Mouse (Mus musculus) heart, embryonic 10.5 days (tissue): ENCODE results near the gene Armh3. TPM values are rescaled to one million over a fixed set of nuclear protein-coding genes. Genes with fewer than 3 reads are reported as not detected.

Source experiments
- DNase-seq: peaks from one replicate; pipeline ENCODE4 v3.0.0-alpha.2; 2017; ENCODE audit warnings: low spot score
- H3K27ac ChIP-seq: fragments of 300-500 bp; sonication (generic); 2 replicates; pipeline ENCODE4 v1.5.1; 2016; ENCODE audit warnings: mild to moderate bottlenecking
- H3K27me3 ChIP-seq: fragments of 300-500 bp; sonication (generic); 2 replicates; pipeline ENCODE4 v1.6.1; 2016; ENCODE audit warnings: mild to moderate bottlenecking; ENCODE audit not compliant: poor library complexity, insufficient read depth, severe bottlenecking
- H3K36me3 ChIP-seq: fragments of 300-500 bp; sonication (generic); 2 replicates; pipeline ENCODE4 v1.6.1; 2016; ENCODE audit warnings: mild to moderate bottlenecking, moderate library complexity
- H3K4me1 ChIP-seq: fragments of 300-500 bp; sonication (generic); 2 replicates; pipeline ENCODE4 v1.6.1; 2016; ENCODE audit warnings: mild to moderate bottlenecking
- H3K4me3 ChIP-seq: fragments of 300-500 bp; sonication (generic); 2 replicates; pipeline ENCODE4 v1.5.1; 2016; ENCODE audit warnings: mild to moderate bottlenecking, moderate library complexity
- H3K9me3 ChIP-seq: fragments of 300-500 bp; sonication (generic); 2 replicates; pipeline ENCODE4 v1.6.1; 2016; ENCODE audit warnings: mild to moderate bottlenecking, moderate library complexity
- WGBS: fragments of 180-500 bp; shearing (Covaris S2); methylation state at CpG from one replicate; pipeline ENCODE4 v1.1.7; 2016; 5-methylcytosine and 5-hydroxymethylcytosine counted together
- polyA plus RNA-seq: library from polyadenylated mRNA; unstranded; fragments of >200 nt; fragmentation: Nextera tagmentation; extraction: Ambion mirVana; gene quantifications from 2 replicates; pipeline ENCODE4 v1.2.1, GENCODE M21; 2016

Armh3 gene
- polyA plus RNA-seq, 1 experiment from 2014 or later: 16.6 TPM

DNA sequence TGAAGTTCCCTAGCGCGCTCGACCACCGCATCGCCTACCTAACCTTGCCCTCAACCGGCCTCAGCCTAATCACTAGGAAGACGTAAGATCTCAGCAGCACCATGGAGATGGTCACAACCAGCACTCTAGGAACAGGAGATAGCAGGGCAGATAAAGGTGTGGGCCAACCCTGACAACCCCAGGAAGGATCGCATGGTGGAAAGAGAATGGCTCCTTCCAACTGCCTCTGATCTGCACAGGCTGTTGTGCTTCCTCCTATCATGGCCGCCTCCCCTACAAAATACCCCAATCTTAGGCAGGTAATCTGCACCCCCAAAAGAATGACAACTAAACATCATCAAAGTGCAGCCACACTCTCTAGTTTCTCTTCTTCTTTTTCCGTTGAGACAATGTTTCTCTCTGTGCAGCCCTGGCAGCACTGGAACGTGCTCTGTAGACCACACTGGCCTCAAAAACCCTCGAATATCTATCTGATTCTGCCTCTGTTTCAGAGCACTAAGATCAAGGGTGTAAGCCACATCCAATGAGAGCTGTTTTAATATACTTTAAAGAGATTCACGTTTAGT is 217.9 kb downstream of the Armh3 start:
- no peaks in the 10 kb centered on the region for H3K9me3 ChIP-seq
- H3K4me1 ChIP-seq: peaks cover 17% of the 10 kb centered on the region
- WGBS: 79% methylated on average over 13 of the region's 13 CpGs
- DNase-seq: no peak
- H3K27me3 ChIP-seq: no peaks in the 10 kb centered on the region
- H3K4me3 ChIP-seq: peak overlapping the region; percentile 96; the same call in 1 of the 2 replicates
- H3K36me3 ChIP-seq: peaks cover 58% of the 10 kb centered on the region
- no peak overlapping the region for H3K27ac ChIP-seq

DNA sequence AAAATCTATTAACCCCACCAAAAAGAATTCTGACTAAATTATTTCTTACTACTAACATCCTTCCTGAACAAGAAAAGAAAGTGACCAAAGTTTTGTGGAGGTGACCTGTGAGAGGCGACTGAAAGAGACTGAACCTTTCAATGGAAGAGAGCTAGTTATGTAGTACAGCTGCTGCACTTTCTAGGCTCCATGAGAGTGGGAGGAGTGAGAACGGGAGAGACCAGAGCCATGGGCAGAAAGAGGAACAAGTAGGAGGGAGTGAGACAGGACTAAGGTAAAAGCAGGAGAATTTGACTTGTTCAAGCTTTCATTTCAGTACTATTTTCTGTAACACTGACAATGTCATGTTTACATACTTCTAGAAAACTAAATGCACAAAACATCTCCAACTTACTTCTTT is 222.8 kb downstream of the Armh3 start:
- H3K4me1 ChIP-seq: peaks cover 4% of the 10 kb centered on the region
- H3K36me3 ChIP-seq: peaks cover 99% of the 10 kb centered on the region
- no peak for DNase-seq
- no peaks in the 10 kb centered on the region for H3K9me3 ChIP-seq
- no peaks in the 10 kb centered on the region for H3K27me3 ChIP-seq
- no peak overlapping the region for H3K27ac ChIP-seq
- WGBS: 81% methylated on average over 2 of the region's 2 CpGs
- no peak overlapping the region for H3K4me3 ChIP-seq

DNA sequence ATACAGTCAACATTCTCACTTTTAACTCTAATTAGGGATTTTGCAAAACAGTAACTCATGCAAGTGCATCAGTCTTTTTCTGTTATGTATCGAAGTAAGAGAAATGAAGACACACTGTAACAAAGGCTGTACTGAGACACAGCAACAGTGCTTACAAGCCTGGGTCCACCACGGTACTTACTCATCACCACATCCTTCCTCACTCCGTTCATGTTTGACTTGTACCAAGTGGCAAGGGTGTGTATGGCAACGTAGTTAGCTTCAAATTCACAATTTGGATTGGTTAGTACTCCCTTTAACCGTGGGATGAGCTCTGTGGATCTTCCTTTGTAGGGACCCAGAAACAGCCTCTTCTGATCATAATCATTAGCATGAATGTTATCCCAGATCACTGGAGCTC is 226.8 kb downstream of the Armh3 start:
- Histone ChIP-seq H3K27me3 (no peaks in the 10 kb centered on the region), H3K27ac (no peak overlapping the region), H3K36me3 (peaks cover 99% of the 10 kb centered on the region), H3K4me3 (no peak overlapping the region), H3K9me3 (no peaks in the 10 kb centered on the region), H3K4me1 (no peaks in the 10 kb centered on the region)
- WGBS: 94% methylated on average over 5 of the region's 5 CpGs
- DNase-seq: no peak

Other genes starting within 250 kb of the Armh3 start
- 12.3 and 13.6 TPM in 2 replicates for gene Npm3, start 248.9 kb downstream of the Armh3 start, polyA plus RNA-seq
- 39.6 and 52.5 TPM in 2 replicates for gene Mgea5, start 214.7 kb downstream of the Armh3 start, polyA plus RNA-seq
- 0.35 and 0.53 TPM in 2 replicates for gene Kcnip2, start 182.4 kb downstream of the Armh3 start, polyA plus RNA-seq
- 7.1 and 7.4 TPM in 2 replicates for gene Hps6, start 5.0 kb upstream of the Armh3 start, polyA plus RNA-seq
- 38.9 and 50.2 TPM in 2 replicates for gene Pprc1, start 46.4 kb upstream of the Armh3 start, polyA plus RNA-seq
- 62.2 and 79.7 TPM in 2 replicates for gene Ldb1, start 46.7 kb upstream of the Armh3 start, polyA plus RNA-seq
- gene Nolc1, start 77.4 kb upstream of the Armh3 start, polyA plus RNA-seq: 80.2 and 117 TPM in 2 replicates
- 0.10 TPM in 1 of 2 replicates, not detected in the other for gene Elovl3, start 133.4 kb upstream of the Armh3 start, polyA plus RNA-seq
- 0.87 and 0.89 TPM in 2 replicates for gene Pitx3, start 149.8 kb upstream of the Armh3 start, polyA plus RNA-seq
- gene Gbf1, start 154.0 kb upstream of the Armh3 start, polyA plus RNA-seq: 50.0 and 50.8 TPM in 2 replicates